Mouse (Mus musculus) E14TG2a.4 (cell line): ENCODE measurements around the gene Map4k2.

Experiments
- H3K27me3 ChIP-seq: 2 replicates; pipeline ENCODE4 v1.6.1; 2014; ENCODE audit warnings: low read length, control low read depth; ENCODE audit not compliant: insufficient read depth
- H3K36me3 ChIP-seq: 2 replicates; pipeline ENCODE4 v1.6.1; 2014; ENCODE audit warnings: low read length, control low read depth; ENCODE audit not compliant: insufficient read depth
- H3K4me1 ChIP-seq: replicated peaks from 2 replicates; pipeline ENCODE4 v1.6.1; 2014; ENCODE audit warnings: low read depth, low read length, control low read depth
- H3K4me3 ChIP-seq: replicated peaks from 2 replicates; pipeline ENCODE4 v1.5.1; 2014; ENCODE audit warnings: mild to moderate bottlenecking, low read length
- H3K9me3 ChIP-seq: 2 replicates; pipeline ENCODE4 v1.6.1; 2014; ENCODE audit warnings: low read length, control low read depth
- CTCF ChIP-seq: conservative IDR thresholded peaks from 2 replicates; pipeline ENCODE4 v1.5.1; 2014; ENCODE audit warnings: low read length
- NANOG ChIP-seq: IDR thresholded peaks from 2 replicates; pipeline ENCODE4 v1.6.1; 2014; ENCODE audit warnings: borderline replicate concordance, low read length, mixed read lengths
- POU5F1 ChIP-seq: IDR thresholded peaks from 2 replicates; pipeline ENCODE4 v1.6.1; 2014; ENCODE audit warnings: low read length, borderline replicate concordance

Gene Map4k2

DNA sequence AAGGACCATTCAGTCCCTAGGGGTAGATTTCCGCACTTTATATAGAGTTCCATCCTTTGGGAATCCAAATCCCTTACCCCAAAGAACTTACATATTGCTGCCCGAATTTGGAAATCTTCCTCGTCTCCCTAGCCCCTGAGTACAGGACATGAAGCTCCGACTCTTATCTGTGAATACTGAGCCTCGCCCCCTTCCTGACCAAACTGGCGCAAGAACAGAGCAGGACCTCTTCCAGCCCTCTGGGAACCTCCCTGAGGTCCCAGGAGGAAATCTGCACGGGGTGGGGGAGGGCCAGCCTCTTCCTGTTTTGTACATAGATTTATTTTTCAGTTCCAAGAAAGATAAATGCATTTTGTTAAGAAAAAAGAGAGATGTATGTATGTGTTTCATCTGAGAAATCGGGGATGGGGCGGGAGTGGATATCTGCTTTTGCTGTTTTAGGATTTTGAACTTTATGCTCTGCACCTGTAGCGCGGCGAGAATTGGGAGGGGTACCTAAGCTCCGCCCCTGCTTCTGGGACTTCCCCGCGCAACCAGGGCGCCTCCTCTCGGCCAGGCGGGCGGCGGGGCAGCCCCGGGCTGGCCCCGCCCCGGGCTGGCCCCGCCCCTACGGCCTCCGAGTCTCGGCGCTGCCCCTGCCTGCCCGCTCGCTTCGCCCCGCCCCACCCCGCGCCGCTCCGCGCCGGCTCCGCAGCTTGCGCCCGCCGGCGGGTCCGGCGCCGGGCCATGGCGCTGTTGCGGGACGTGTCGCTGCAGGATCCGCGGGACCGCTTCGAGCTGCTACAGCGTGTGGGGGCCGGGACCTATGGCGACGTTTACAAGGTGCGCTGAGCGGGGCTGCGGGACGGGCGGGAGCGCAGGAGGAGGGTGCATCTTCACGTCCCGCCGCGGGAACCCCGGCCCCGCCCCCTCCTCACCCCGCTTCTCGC, at the start of gene Map4k2:
Gene Map4k2, plus strand, starts transcription at position 612 of the 929 bp plus-strand sequence.
- H3K4me3 ChIP-seq = peak within 1 kb of the TSS; percentile 87
- TF ChIP-seq CTCF = no peak
- TF ChIP-seq POU5F1 = no peak
- no peak for TF ChIP-seq NANOG
- H3K36me3 ChIP-seq = peaks cover 68% of the 10 kb centered on the region
- H3K4me1 ChIP-seq = peaks cover 80% of the 10 kb centered on the region
- H3K9me3 ChIP-seq = no peaks in the 10 kb centered on the region
- peaks cover 14% of the 10 kb centered on the region; the same call in 1 of the 2 replicates for H3K27me3 ChIP-seq

DNA sequence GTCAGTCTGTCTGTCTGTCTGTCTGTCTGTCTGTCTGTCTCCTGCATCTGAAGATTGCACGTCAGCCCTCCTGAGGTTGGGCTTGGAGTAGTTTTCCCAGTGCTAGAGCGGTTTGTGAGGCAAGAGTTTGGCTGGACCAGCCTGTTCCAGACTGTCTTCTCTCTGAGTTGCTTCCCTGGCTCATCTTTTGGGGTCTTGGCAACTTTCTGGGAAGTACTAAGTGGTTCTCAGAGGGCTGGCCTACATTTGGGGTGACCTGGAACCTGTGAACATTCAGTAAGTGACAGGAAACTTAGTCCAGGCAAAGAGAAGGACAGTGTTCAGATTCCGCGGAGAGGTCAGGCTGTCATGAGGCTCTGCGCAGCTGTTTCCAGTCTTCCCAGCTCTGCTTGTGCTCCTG, 48.7 kb upstream of the Map4k2 start:
- no peak overlapping the region for H3K4me3 ChIP-seq
- H3K9me3 ChIP-seq = no peaks in the 10 kb centered on the region
- H3K4me1 ChIP-seq = peaks cover 94% of the 10 kb centered on the region

DNA sequence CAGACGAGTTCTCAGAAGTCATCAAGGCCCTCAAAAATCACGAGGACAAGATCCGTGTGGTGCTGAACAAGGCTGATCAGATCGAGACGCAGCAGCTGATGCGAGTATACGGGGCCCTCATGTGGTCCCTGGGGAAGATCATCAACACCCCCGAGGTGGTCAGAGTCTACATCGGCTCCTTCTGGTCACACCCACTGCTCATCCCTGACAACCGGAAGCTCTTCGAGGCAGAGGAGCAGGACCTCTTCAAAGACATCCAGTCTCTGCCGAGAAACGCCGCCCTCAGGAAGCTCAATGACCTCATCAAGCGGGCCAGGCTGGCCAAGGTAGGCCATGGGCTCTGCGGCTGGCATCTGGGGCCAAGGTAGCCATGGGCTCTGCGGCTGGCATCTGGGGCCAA, 46.6 kb upstream of the Map4k2 start:
- TF ChIP-seq POU5F1 = no peak
- no peak for TF ChIP-seq CTCF
- TF ChIP-seq NANOG = no peak
- Histone ChIP-seq H3K4me1 (peaks cover 95% of the 10 kb centered on the region), H3K36me3 (peaks cover 93% of the 10 kb centered on the region), H3K9me3 (no peaks in the 10 kb centered on the region), H3K4me3 (0 out of 2 replicates have a peak overlapping the region, but pooled peaks have one; percentile 13), H3K27me3 (no peaks in the 10 kb centered on the region)

More for the DNA sequence above, 48.7 kb upstream of the Map4k2 start:
- Histone ChIP-seq H3K27me3 (no peaks in the 10 kb centered on the region), H3K36me3 (peaks cover 93% of the 10 kb centered on the region)
- TF ChIP-seq CTCF (no peak), POU5F1 (no peak), NANOG (no peak)

DNA sequence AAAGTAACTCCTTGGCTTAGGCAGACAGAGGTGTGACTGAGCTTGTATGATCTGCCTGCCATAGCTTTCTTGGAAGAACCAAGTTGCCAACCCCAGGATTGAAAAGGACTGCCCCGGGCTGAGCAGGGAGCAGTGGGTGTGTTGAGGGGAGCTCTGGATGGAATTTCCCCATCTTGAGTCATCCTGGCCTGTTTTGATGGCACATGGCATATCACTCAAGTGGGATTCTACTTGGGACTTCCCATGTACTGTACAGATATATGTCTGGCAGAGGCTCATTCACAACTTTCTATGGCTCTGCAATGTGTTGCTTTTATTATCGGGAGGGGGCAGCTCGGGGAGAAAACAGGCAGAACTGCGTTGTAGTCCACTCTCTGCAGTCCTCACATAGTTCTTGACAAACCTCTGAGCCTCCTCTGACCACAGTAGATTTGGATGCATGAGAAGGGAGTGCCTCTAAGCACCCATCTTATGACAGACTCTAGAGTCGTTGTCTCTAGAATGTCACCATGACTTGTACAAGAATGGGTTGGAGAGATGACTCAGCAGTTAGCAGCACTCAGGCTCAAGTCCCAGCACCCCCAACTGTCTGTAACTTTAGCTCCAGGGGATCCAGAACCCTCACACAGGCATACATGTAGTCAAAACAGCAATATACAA, 44.3 kb upstream of the Map4k2 start:
- no peak for TF ChIP-seq NANOG
- TF ChIP-seq POU5F1 = no peak
- TF ChIP-seq CTCF = no peak
- Histone ChIP-seq H3K9me3 (no peaks in the 10 kb centered on the region), H3K27me3 (no peaks in the 10 kb centered on the region), H3K36me3 (peaks cover 87% of the 10 kb centered on the region), H3K4me3 (no peak overlapping the region; the same call in 1 of the 2 replicates), H3K4me1 (peaks cover 97% of the 10 kb centered on the region)

DNA sequence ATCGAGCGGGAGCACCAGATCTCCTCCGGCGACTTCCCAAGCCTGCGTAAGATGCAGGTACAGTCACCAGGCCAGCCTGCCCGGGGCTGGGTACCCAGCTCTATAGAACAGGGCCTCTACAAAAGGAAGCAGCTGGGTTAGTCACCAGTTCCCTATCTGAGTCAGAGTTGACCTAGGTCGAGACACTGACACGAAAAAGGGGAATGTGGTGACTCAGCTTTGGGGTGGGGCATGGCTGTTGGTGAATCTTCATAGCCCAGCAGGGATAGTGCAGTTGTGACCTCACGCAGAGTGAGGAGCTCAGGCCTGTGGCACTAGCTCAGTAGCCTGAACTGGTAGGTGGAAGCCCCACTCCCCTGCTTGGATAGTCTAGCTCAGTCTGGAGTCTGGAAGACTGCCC, 43.3 kb upstream of the Map4k2 start:
- Histone ChIP-seq H3K9me3 (no peaks in the 10 kb centered on the region), H3K4me1 (peaks cover 97% of the 10 kb centered on the region), H3K27me3 (no peaks in the 10 kb centered on the region), H3K4me3 (no peak overlapping the region), H3K36me3 (peaks cover 77% of the 10 kb centered on the region)
- TF ChIP-seq POU5F1 = no peak

DNA sequence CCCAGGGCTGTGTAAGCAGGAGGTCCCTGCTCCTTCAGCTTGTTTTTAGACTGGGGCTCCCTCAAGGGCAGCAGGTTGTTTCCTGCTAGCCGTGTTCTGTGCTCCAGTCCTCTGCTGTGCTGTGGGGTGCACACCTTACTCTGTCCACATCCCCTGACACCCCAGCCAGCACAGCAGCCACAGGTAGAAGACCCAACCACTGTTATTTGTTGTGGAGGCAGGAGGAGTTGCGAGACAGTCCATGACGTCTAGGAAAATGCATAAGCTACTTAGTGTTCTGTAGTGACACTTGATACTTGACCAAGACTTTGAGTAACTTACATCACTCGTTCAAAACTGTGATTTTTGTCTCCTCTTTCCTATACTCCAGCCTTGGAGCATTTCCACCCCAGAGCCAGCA, 41.9 kb upstream of the Map4k2 start:
- Histone ChIP-seq H3K27me3 (no peaks in the 10 kb centered on the region), H3K36me3 (peaks cover 64% of the 10 kb centered on the region), H3K9me3 (no peaks in the 10 kb centered on the region), H3K4me3 (no peak overlapping the region), H3K4me1 (peaks cover 99% of the 10 kb centered on the region)
- TF ChIP-seq POU5F1 (no peak), CTCF (no peak), NANOG (no peak)

DNA sequence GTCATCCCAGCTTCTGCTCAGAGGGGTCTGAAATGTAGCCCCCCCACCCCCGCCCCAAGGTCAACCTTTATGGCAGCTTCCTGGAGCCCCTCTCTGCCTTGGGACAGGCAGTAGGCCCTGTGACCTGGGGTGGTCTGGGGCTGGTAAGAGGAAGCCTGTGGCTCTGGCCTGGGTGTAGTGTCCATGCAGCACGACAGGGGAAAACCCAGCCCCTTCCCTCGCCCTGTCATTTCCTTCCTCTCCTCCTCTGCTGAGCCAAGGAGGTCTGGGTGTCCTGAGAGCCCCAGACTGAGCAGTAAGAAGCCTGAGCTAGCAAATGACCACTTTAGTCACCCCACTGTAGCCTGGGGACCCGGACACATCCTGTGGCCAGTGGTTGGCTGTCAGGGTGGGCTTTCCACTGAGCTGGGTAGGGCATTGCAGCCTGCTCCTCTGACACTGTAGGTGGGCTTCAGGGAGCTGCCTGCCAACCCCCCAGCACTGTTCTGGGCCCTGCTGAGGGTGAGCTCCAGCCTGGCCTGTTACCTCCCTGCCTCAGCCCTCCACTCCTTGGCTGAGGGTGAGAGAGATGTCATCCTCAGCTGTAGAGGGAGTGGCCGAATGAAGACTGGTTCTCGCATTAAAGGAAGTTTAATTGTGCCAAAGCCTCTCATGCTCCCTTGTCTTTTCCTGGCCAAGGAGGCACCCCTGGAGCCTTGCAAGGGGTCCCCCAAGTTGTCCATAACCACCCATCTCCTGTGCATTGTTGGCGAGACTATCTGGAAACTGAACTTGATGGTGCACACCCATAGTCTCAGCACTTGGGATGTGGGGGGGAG, 41.3 kb upstream of the Map4k2 start:
- Histone ChIP-seq H3K4me1 (peaks cover 100% of the 10 kb centered on the region), H3K4me3 (peak overlapping the region; percentile 39)

DNA sequence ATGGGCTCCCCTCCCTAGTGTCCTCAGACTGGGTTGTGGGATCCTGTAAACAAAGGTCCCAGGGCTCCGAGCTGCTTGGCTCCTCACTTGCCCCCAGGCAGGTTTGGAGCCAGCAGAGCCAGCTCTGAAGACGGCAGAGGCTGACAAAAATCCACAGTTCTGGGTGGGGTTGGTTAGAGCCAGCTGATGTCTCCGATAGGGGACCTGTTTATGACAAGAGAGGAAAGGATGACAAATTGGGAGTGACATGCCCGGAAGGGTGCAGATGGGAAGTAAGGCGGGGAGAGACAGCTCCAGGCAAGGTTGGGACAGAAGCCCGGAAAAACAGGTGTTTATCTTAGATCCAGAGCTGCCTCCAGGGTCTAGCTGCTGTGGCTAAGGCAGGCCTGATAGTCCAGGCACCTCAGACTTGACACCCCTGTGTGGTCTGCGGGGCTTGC, 40.5 kb upstream of the Map4k2 start:
- H3K9me3 ChIP-seq = no peaks in the 10 kb centered on the region
- peaks cover 50% of the 10 kb centered on the region for H3K36me3 ChIP-seq
- peak overlapping the region; percentile 39; the same call in 1 of the 2 replicates for H3K4me3 ChIP-seq
- H3K27me3 ChIP-seq = no peaks in the 10 kb centered on the region
- peaks cover 98% of the 10 kb centered on the region for H3K4me1 ChIP-seq
- TF ChIP-seq NANOG (no peak), CTCF (no peak), POU5F1 (no peak)

More for the DNA sequence above, 41.3 kb upstream of the Map4k2 start:
- peaks cover 58% of the 10 kb centered on the region for H3K36me3 ChIP-seq
- H3K9me3 ChIP-seq = no peaks in the 10 kb centered on the region
- TF ChIP-seq CTCF = no peak
- no peak for TF ChIP-seq POU5F1
- H3K27me3 ChIP-seq = no peaks in the 10 kb centered on the region
